Mouse (Mus musculus) layer of hippocampus, postnatal 36 days (tissue): ENCODE measurements around the gene Myh7b. TPM values are rescaled to one million over a fixed set of nuclear protein-coding genes. Genes with fewer than 3 reads are reported as not detected.

Experiments used
- DNase-seq, 2 experiments: peaks; one replicate each; pipeline ENCODE4 v3.0.0; 2022
- total RNA-seq, 2 experiments: library from RNA; stranded (reverse); gene quantifications; 2 replicates each; pipeline ENCODE4 v1.2.3; 2021

The Myh7b gene
- total RNA-seq, 2 experiments from 2014 or later = 3.3 to 5.3 TPM

- DNase-seq = no peak
Measured at GRCm38 (mm10) chr2:155635961-155636360, 24.9 kb downstream of the Myh7b start.

- DNase-seq = no peak
Measured at GRCm38 (mm10) chr2:155636881-155637280, 25.9 kb downstream of the Myh7b start.

GRCm38 (mm10) chr2:155637411-155637810 is 26.4 kb downstream of the Myh7b start:
- DNase-seq = no peak

GRCm38 (mm10) chr2:155640656-155641055 is 29.6 kb downstream of the Myh7b start:
- peak; percentile 49 to 60 for DNase-seq

- no peak for DNase-seq
Measured at GRCm38 (mm10) chr2:155641540-155642472, 30.8 kb downstream of the Myh7b start.

- DNase-seq = no peak
Measured at GRCm38 (mm10) chr2:155645746-155646145, 34.7 kb downstream of the Myh7b start.

- no peak for DNase-seq
Measured at GRCm38 (mm10) chr2:155652618-155653017, 41.6 kb downstream of the Myh7b start.

GRCm38 (mm10) chr2:155655759-155656372 is 44.9 kb downstream of the Myh7b start:
- DNase-seq = no peak

GRCm38 (mm10) chr2:155662390-155662789 is 51.4 kb downstream of the Myh7b start:
- no peak for DNase-seq

GRCm38 (mm10) chr2:155663097-155663496 is 52.1 kb downstream of the Myh7b start:
- peak; percentile 35 to 60 for DNase-seq

GRCm38 (mm10) chr2:155663910-155664460 is 53.0 kb downstream of the Myh7b start:
- no peak for DNase-seq

GRCm38 (mm10) chr2:155667881-155668280 is 56.9 kb downstream of the Myh7b start:
- no peak for DNase-seq

- no peak for DNase-seq
Measured at GRCm38 (mm10) chr2:155668461-155668860, 57.4 kb downstream of the Myh7b start.

GRCm38 (mm10) chr2:155671236-155671635 is 60.2 kb downstream of the Myh7b start:
- no peak for DNase-seq

- peak; percentile 37 to 45 for DNase-seq
Measured at GRCm38 (mm10) chr2:155673546-155673945, 62.5 kb downstream of the Myh7b start.

- peak in 1 of 2 experiments; percentile 32 for DNase-seq
Measured at GRCm38 (mm10) chr2:155675118-155675517, 64.1 kb downstream of the Myh7b start.

- DNase-seq = no peak
Measured at GRCm38 (mm10) chr2:155679586-155680110, 68.6 kb downstream of the Myh7b start.

- DNase-seq = no peak
Measured at GRCm38 (mm10) chr2:155680591-155680990, 69.6 kb downstream of the Myh7b start.

- no peak for DNase-seq
Measured at GRCm38 (mm10) chr2:155681194-155681593, 70.2 kb downstream of the Myh7b start.

GRCm38 (mm10) chr2:155681874-155682273 is 70.9 kb downstream of the Myh7b start:
- DNase-seq = no peak

GRCm38 (mm10) chr2:155683137-155683536 is 72.1 kb downstream of the Myh7b start:
- DNase-seq = no peak

GRCm38 (mm10) chr2:155683821-155684220 is 72.8 kb downstream of the Myh7b start:
- DNase-seq = no peak
